Mouse (Mus musculus): ENCODE results near the gene Fto.

Gene Fto

DNA sequence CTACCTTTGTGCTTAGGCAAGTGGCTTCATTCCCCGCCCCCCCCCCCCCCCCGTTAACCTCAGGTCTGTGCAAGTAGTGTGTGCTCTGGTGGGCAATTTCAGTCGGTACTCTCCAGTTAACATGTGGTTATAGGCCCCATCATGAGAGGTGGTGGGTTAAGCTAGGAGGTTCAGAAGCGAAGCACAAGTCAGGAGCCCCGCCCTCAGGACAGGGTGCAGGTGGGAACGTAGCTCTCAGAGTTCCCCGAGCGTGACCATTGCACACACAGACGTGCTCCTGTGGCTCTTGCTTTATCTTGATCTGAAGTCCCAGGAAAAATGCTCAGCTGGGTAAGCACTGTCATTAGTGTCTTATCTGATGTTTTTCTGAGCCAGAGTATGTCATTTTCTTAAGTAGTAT lies 224.8 kb downstream of the Fto start:
- no peak for DNase-seq

DNA sequence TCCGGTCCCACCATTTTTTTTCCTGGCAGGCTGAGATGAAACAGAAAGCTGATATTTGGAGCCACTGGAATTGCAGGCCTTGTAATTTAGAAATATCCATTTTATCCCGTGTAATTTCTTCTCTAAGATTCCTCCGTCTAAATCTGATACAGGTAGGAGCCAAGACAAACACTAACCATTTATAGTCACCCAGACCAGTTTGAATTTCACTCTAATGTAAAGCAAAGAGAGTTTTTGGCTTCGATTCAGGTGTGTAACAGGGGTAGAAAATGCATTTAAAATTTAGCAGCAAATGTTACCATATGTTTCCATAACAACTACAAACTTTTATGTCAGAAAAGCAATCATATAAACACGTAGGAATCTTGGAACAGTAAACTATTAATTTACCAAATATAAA lies 225.6 kb downstream of the Fto start:
- no peak for DNase-seq

DNA sequence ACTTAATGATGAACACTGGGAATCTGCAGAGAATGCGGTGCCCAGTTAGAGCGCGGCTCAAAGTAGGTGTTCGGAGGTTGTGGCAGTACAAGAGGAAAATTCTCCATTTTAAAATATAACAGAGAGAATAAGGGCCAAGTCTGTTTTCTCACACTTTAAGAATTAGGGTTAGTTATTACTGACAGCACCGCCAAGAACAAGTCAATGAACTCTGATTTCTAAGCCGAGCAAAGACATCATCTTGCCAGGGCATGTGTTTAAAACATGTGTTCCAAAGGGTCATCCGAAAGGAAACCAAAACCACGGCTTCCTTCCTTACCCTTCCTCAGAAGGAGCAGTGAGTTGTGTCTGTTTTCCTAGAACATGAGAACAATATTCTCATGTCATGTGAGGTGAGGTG lies 226.3 kb downstream of the Fto start:
- no peak for DNase-seq

DNA sequence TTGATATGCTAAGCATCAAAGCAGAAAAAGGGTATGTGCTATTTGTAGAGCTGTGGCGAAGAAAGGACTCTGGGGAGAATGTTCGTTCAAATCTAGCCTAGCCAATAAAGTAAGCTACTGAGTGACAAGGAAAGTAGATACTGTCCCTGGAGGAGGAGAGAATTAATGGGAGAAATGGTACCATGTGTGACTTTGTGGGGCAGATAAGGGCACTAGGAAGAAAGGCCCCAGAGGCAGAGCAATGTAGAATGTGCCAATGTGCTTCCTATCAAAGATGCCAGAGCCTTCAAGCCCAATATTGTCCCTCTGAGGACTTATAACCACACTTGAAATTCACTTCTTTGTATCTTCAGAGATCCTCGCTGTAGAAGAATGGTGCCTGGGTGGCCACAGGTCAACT lies 227.9 kb downstream of the Fto start:
- DNase-seq = no peak

DNA sequence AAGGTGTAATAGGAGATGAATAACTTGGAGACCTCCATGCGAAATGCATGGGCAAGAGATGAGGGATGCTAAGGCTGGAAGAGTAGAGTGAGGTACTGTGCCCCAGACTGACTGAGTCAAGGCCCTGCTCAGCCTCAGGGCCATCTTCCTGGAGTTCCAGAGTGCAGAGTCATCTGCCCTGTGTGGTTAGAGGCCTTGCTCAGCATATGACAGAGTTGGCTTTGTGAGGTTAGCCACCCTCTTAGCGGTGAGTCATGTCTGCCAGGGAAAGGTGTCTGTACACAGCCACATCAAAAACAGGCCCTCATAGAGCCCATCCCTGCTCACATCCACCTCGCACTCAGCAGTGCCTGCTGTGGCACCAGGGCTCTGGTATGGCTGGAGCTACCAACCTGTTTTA lies 232.2 kb downstream of the Fto start:
- DNase-seq = no peak

DNA sequence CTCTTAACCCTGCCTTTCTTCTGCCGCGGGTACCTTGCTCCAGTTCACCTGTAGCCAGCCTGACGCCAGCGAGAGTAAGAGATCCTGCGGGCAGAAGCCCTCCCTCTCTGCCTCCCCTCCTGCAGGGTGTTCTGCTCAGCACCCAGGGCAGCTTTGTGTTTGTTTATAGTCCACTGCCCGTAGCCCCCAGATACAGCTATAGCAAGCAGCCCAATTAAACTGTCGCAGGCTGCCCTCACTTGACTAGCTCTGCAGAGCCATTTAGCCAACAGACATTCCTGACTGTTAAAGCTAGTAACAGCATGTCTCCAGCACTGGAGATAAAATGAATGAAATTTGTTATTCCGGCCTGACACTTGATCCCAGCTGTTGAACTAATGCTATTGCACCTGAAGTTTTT lies 233.3 kb downstream of the Fto start:
- DNase-seq = no peak

DNA sequence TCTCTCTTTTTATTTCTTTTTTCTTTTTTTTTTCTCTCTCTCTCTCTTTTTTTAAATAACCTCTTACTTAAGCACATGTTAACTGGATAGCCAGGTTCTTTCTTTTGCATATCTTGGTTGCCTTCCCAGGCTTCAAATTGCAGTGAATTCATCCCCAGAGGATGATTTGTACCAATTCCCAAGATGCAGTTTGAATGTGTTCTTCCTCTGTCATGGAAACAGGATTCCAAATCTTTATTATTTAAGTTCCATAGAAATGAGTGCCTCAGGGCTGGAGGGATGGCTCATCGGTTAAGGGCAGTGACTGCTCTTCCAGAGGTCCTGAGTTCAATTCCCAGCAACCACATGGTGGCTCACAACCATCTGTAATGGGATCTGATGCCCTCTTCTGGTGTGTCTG lies 236.8 kb downstream of the Fto start:
- no peak for DNase-seq

DNA sequence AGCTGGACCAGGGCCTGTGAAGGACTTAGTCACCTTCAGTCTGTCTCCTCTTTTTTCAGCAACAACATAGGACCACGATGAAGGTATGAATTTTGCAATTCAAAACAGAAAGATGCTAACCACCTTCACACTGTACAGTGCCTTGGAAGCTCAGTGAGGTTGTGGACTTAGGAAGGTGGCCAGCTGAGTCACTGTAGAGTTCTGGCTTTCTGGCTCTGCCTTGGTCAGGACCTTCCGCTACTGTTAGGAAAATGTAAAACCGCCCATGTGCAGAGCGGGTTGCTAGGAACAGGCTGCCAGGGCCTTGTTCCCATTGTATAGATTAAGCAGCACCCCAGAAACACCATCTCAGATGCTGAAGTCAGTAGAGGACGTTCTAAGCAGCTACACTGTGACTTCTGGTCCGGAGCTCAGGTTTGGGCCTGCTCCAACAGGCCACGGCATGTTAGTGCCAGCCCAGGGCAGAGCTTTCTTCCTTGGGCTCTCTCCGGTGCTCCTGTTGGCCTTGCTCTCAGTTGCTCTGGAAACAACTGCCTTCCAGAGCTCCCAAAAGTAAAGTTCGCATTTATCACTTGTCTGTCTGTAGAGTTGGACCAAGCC lies 237.9 kb downstream of the Fto start:
- no peak for DNase-seq

DNA sequence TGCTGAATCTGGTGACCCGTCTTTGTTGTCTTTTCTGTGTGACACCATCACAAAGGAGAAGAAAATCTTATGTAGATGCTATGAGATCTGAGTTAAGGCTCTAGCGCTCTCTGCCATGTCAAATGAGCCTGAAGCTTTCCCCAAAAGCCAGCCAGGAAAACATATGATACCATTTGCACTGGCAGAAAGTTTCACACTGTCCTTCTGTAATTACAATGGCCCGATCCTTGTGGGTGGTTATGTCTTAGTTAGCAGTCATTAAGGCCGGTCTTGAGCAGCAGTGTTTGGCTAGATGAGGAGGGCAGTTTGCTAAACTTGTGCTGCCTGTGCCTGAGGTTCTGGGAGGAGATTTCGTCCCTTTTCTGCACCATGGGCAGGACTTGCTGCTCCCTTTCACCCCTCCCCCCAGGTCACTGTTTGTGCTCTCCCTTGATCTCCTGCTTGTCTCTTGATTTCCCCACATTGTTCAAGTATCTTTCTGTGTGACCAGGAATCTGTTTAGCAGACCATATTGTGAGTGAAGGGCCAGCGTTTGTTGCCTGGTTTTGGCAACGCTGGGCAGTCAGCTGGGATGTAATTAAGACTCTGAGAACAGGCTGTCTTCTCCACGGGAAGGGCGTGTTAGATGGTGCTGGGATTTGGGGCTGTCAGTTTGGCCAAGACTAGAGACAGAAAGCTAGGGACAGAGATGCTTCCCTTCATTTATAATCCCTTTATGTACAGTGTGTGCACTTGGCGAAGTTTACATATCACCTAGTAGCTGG lies 238.6 kb downstream of the Fto start:
- no peak for DNase-seq

DNA sequence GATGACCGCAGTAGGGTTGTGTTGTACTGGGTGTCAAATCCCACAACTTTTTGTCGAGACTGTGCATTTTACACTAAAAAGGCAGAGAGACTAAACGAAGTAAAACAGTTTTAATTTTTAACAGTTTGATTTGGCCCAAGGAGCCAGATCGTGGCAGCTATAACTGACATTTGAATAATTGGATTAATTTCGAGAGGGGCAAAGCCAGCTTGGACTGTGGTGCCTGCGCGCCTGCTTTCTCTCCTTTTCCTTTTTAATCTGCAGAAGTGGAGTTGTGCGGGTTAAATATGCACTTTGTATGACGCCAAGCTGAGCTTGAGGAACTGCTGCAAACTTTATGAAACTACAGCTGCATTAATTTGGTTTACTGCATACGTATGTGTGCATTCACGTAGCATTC lies 239.3 kb downstream of the Fto start:
- no peak for DNase-seq

DNA sequence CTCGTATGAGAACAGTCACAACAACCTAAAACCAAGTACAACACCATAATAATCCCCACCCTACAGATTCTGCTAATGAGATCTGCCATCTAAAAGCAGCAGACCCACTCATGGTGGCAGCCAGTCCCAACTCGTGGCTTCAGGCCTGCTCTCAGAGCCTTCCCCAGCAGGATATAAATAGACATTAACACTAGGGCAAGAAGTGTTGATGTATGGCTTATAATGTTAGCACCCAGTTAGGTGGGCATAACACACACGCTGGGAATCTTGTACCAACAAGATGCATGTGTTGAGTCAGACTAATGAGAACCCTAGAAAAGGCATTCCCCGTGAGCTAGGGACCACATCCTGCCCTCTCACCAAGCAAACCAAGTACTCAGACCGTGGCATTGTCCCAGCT lies 240.1 kb downstream of the Fto start:
- no peak for DNase-seq

DNA sequence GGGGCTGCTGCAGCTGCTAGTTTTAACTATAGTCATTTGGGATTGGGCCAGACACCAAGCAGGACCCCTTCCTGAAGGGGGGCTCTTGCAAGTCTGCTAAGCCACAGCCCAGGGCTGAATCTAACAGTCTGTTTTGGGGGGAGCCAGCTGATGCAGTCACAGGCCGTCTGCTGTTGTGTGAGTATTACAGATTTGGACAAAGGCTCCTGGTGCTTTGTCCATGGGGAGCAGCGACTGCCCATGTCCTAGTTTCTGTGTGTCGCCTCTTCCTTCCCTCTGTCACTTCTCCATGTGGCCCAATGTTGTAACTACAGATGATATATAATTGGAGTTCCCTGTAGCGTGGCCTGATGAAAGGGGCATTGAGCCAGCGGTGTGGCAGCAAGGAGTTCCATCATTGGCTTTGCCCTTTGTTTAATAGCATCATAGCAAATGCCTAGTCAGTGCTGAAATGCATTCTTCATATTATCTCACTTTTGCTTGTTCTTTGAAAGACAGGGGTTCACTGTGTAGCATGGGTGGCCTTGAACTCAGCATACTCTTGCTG lies 243.8 kb downstream of the Fto start:
- no peak for DNase-seq

DNA sequence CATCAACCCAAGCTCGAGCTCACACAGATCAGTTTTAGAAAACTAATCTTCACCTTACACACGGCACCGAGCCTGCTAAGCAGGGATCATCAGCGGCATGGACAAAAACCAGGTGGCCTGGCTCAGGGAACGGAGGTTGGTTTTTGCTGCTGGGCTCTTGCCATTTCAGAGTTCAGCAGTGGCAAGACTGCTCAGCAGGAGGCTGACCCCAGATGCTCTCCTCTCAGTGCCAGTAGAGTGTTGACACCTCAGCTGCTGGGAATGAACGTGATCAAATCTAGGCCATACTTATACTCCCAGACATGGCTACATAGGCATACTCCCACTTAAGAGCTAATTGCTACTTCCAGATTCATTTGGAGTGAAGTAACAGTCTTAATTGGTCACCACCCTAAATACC lies 245.1 kb downstream of the Fto start:
- DNase-seq = no peak

DNA sequence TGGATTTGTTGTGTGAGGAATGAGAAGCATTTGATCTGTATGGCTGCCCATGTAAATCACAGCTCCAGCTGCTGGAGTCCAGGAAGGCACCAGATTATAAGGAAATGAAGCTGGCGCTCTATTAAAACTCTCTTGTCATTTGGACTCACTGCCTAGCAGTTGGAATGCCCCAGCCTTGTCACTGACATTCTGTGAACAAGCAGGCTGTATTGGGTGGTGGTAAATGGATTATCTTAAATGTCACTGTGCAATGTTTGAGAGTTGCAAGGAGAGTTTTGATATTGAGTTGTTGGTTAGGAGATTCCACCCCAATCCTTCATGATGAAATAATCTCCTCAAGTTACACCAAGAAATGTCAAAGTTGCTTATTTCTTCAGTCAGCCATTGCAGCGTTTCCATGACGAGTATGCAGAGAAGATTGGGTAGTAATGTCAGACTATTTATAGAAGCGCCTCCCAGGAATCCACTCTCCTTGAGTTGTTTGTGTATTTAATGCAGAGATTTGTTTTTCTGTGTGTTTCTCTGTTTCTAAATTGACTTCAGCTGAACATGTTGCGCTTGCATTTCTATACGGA lies 246.8 kb downstream of the Fto start:
- no peak for DNase-seq

DNA sequence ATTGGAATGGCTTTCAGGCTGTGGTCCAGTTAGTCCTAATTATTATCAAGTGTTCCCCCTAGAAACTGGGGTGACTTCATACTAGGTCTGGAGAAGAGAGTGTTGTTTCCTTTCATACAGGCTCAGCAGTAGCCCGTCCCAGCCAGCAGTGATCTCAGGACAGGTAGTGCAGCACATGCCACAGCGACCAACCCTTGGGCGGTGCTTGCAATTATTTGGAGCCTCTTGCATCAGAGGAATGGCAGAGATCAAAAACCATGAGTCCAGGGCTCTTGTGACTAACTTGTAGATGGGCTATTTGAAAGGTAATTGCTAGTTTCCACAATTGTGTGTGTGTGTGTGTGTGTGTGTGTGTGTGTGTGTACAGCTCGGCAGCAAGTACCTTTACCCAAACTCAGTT lies 247.9 kb downstream of the Fto start:
- DNase-seq = no peak

DNA sequence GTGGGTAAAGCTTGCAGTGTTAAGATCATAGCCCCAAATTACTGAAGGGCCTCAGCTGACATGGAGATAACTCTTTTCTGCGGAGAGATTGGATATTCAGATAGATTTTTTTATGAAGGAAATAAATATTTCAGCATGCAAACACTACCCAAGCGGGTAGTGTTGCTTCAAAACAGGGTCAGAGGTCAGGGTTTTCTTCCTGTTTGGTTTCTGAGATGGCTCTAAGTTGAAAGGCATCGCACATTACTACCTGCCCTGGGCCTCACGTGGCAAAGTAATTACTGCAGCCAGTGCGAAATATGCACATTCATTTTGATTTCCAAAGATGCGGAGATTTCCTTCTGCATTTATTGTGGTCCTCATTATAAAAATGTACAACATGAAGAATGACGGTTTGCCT lies 249.3 kb downstream of the Fto start:
- no peak for DNase-seq

DNA sequence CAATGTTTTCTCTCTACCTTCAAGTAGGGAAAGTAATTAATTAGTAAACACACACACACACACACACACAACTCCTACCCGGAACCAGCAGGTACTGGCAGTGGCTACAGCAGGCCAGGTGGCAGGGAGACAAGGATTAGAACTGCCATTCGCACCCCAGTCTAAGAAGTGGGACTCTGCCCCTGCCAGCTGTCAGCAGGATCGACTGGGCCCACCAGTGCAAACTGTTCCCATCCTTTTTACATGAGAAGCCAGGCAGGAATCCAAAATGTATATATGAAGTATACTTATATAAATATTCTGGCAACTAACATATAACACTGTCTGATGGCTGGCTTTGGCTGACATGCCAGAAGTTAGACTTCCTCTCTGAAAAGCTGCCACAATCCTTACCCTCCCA lies 250.0 kb downstream of the Fto start:
- DNase-seq = no peak

DNA sequence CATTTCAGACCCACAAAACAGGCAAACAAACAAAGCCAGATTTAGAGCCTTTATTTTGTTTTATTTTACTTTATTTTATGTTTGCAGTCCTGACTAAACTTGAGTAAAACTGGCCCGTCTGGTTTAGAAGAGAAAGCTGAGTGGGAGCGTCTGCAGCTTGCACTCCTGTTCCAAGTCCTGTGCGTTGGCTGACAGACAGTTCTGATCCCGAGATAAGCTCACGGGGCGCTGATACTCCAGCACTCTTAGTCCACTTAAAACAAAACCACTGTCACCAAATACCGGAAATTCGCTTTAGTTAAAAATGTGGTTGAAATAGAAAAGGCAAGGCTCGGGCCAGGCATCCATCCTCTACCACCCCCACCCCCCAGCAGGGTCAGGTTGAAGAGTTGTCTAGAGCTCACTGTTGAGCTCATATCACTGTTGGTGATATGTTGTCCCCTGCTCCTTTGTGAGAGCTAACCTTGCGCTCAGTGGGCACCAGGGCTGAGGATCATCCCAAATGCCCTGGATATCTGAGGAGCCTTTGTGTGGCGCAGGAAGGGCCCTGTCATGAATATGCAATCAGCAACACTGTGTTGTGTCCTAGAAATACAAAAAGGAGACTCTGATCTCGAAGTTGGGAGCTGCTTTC lies 252.7 kb downstream of the Fto start:
- DNase-seq = no peak

DNA sequence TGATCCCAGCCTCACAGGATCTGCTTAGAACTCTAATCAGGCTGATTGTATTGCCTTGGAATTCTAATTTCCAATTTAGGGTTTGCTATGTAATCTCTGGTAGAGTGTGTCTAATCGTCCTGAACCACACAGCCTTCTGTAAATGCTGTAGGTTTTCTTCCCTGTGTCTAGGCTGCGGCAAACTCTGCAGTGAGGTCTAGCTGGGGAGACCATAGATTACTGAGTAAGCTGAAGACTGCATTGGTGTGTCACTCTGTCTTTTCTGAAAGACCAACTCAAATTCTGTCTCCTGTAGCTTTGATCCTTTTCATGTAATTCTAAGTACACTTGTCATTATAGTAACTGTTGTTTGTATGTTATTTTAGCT lies 253.2 kb downstream of the Fto start:
- DNase-seq = no peak

DNA sequence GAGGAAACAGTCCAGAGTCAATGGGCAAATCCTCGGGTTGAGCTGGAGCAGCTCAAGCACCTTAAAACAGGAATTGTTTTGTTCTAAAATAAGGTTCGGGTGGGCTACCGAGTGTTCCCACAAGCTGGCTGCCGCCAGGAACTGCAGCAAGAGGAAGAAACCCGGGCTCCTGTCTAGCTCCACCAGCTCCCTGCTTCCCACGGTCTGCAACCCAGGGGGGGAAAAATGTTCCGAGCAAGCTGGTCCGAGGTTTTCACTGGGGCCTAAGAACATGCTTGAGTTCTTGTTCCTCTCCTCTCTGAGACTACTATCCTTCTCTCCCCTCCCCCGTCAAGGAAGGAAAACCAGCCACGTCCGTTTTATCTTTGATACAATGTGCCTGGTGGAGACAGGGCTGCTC lies 256.5 kb downstream of the Fto start:
- no peak for DNase-seq

DNA sequence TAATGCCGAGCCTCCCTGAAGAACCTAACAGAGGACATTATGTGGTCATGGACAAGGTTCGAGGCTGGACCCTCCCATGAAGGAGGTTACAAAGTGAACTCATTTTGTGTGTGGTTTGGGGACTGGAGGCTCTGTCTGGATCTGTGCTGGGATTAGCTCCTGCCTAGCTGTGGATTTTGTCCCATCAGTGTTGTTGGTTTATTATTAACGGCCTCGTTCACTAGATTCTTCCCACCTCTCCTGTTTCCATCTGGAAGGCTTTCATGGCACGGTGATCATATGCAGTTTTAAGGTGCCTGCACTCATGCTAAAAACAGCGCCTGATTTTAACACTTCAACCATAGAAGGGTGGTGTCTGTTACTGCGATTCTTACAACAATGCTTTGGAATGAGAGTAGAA lies 257.5 kb downstream of the Fto start:
- no peak for DNase-seq

DNA sequence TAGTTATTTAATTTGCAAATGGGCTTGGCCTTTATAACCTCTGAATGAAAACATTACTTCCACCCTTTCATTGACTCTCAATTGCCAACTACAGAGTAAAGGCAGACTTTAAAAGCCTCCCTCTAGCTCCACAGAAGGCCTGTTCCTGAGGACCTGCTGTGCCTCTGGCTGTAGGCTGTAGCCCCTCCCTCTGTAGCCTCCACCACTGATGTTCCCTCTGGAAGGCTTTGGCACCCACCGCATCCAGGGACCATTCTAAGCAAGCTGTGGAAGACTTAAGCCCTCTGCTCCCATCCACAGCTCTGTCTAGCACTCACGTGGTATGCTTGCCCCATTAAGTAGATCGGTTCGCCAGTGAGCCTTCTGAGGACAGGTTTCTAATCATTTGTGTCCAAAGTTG lies 258.7 kb downstream of the Fto start:
- no peak for DNase-seq

DNA sequence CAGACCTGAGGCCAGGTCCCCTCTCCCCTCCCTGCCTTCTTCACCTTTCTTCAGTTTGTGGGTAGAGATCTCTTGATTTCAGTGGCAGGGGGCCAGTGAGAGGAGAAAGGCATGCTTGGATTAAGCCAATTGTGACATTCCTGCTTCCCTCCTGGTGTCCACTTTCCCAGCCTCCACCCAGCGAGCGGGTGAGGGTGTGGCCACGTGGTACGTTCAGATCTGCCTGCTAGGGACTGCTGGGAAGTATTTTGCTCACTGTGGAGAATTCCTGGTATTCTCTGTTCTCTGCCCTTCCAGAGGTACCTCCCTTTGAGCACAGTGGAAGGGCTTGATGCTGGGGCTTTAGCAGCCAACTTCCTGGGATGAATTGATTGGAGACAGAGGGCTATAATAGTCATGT lies 259.3 kb downstream of the Fto start:
- DNase-seq = no peak

DNA sequence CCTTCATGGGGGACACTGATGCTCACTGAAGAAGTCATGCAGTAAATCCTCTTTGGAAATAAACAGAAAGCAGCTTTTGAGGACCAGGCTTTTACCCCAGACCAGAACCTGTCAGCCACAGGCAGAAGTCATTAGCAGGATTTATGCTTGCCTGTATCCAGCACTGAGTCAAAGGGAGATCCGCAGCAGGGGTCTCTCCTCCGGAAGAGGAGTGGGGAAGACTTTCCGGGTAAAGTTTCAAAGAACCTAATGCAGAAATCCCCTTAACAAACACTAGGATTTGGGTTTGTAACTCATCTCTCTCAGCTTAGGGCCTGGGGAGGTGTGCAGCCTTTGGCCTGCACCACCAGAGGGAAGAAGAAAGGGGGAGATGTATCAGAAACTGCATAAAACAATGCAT lies 262.3 kb downstream of the Fto start:
- no peak for DNase-seq

All from thymus, postnatal 4 days (tissue).